9 mouse cellular contexts compared by ENCODE assay signal in genomic region chr11:101426165-101426564, GRCm38 (mm10). TPM values are rescaled to one million over a fixed set of nuclear protein-coding genes. Genes with fewer than 3 reads are reported as not detected.
DNase-seq lines count a peak whose midpoint lies in the region; ATAC-seq and TF ChIP-seq lines count a peak whose summit lies in the region.
"Had no signal": no experiment of that assay in that cellular context is flagged by ENCODE, and none has a peak within 500 bp of the region (broad histone marks: within the 10 kb centered on the region; RNA-seq: fewer than 3 reads in every experiment).

No protein-coding gene starts in this region.

- H3K79me2 ChIP-seq in heart, adult 2 months (replicated peaks; ENCODE audit: control insufficient read depth, insufficient read depth, low read length): 0 out of 2 replicates have a peak, but pooled peaks cover 1% of the 10 kb centered on the region
- peaks cover 40% of the 10 kb centered on the region for H3K79me2 ChIP-seq in C2C12 (ENCODE audit: control insufficient read depth, insufficient read depth)

- H3K9me3 ChIP-seq in forebrain, postnatal 0 days (ENCODE audit: low read length): no peaks in the 10 kb centered on the region
- no peaks in the 10 kb centered on the region for H3K9me3 ChIP-seq in liver, postnatal 0 days (ENCODE audit: low read length)

- TF ChIP-seq EP300 in heart, adult 2 months (IDR thresholded peaks at IDR 0.05; ENCODE audit: insufficient read depth, low read depth, low read length): no peak
- TF ChIP-seq EP300 in liver, postnatal 0 days (IDR thresholded peaks at IDR 0.05; ENCODE audit: low read depth): no peak

- peaks cover 4% of the 10 kb centered on the region; the same call in 1 of the 2 replicates for H3K36me3 ChIP-seq in heart, adult 2 months (ENCODE audit: control insufficient read depth, insufficient read depth, low read length)
- H3K36me3 ChIP-seq in C2C12 (ENCODE audit: control insufficient read depth, insufficient read depth): peaks cover 22% of the 10 kb centered on the region
- peaks cover 19% of the 10 kb centered on the region for H3K36me3 ChIP-seq in forebrain, postnatal 0 days (ENCODE audit: insufficient read depth)
- H3K36me3 ChIP-seq in liver, postnatal 0 days (replicated peaks; ENCODE audit: insufficient read depth, low read length): peaks cover 15% of the 10 kb centered on the region

- H3K27me3 ChIP-seq in heart, adult 2 months (ENCODE audit: control insufficient read depth, insufficient read depth, low read length): no peaks in the 10 kb centered on the region
- no peaks in the 10 kb centered on the region for H3K27me3 ChIP-seq in C2C12 (ENCODE audit: control insufficient read depth, insufficient read depth, insufficient read length)
- H3K27me3 ChIP-seq in forebrain, postnatal 0 days (ENCODE audit: insufficient read depth, low read length): no peaks in the 10 kb centered on the region
- H3K27me3 ChIP-seq in liver, postnatal 0 days (ENCODE audit: insufficient read depth, low read length): no peaks in the 10 kb centered on the region

- intact Hi-C loops in heart, adult 2 months (cut with DNase I): loop anchor here (2.0 kb wide), 1 partner anchor 15 kb away; no protein-coding TSS in a partner anchor
- intact Hi-C loops in gastrocnemius, postnatal 14 days (cut with DNase I; ENCODE audit: low total_unique reads): no loop called here

- peak overlapping the region; percentile 76 for H3K4me2 ChIP-seq in forebrain, postnatal 0 days (ENCODE audit: low read depth)
- peak overlapping the region; percentile 93 for H3K4me2 ChIP-seq in liver, postnatal 0 days (ENCODE audit: low read depth, low read length)

- H3K9ac ChIP-seq in heart, adult 2 months (ENCODE audit: low read depth, low read length): no peak overlapping the region
- peak overlapping the region; percentile 75; the same call in 1 of the 2 replicates for H3K9ac ChIP-seq in forebrain, postnatal 0 days
- H3K9ac ChIP-seq in liver, postnatal 0 days (replicated peaks): 0 out of 2 replicates have a peak overlapping the region, but pooled peaks have one; percentile 80

- no peak for TF ChIP-seq CTCF in heart, adult 2 months (IDR thresholded peaks at IDR 0.05)
- TF ChIP-seq CTCF in C2C12 (IDR thresholded peaks at IDR 0.05; ENCODE audit: control insufficient read depth, insufficient read depth, insufficient read length): no peak
- TF ChIP-seq CTCF in forebrain, postnatal 0 days (IDR thresholded peaks at IDR 0.05; ENCODE audit: low read depth): no peak
- no peak for TF ChIP-seq CTCF in liver, postnatal 0 days (IDR thresholded peaks at IDR 0.05; ENCODE audit: low read depth)

- no peak for TF ChIP-seq POLR2A in heart, adult 2 months (IDR thresholded peaks at IDR 0.05; ENCODE audit: insufficient read depth, low read depth, low read length)

- no peak overlapping the region for H3ac ChIP-seq in C2C12 (ENCODE audit: control insufficient read depth, insufficient read length, low read depth)

- ATAC-seq in forebrain, postnatal 0 days: no peak
- no peak for ATAC-seq in liver, postnatal 0 days

- H3K4me1 ChIP-seq in heart, adult 2 months (ENCODE audit: control insufficient read depth, insufficient read depth, low read length): peaks cover 8% of the 10 kb centered on the region
- H3K4me1 ChIP-seq in forebrain, postnatal 0 days (ENCODE audit: insufficient read depth): peaks cover 13% of the 10 kb centered on the region
- H3K4me1 ChIP-seq in liver, postnatal 0 days (ENCODE audit: insufficient read depth): peaks cover 23% of the 10 kb centered on the region

- no peak overlapping the region for H3K27ac ChIP-seq in heart, adult 2 months
- H3K27ac ChIP-seq in forebrain, postnatal 0 days (ENCODE audit: low read depth, low read length): no peak overlapping the region
- no peak overlapping the region for H3K27ac ChIP-seq in liver, postnatal 0 days (ENCODE audit: low read depth)

- DNase-seq in heart, adult 2 months: no peak
- no peak for DNase-seq in heart, adult 8-10 months (ENCODE audit: low spot score)
- no peak for DNase-seq in forebrain, postnatal 0 days
- no peak for DNase-seq in liver, postnatal 0 days
- no peak for DNase-seq in embryo, embryonic 10.5 days (ENCODE audit: low spot score)
- DNase-seq in gastrocnemius, postnatal 14 days: no peak
- DNase-seq in cerebellum, adult 9-10 months: no peak
- DNase-seq: kidney, postnatal 4 days had no signal

- H3K79me3 ChIP-seq in C2C12 (ENCODE audit: low read depth): peaks cover 16% of the 10 kb centered on the region

- peak overlapping the region; percentile 95 for H3K4me3 ChIP-seq in heart, adult 2 months
- peak overlapping the region; percentile 99 for H3K4me3 ChIP-seq in C2C12 (ENCODE audit: insufficient read depth, poor library complexity, severe bottlenecking)
- peak overlapping the region; percentile 74 for H3K4me3 ChIP-seq in forebrain, postnatal 0 days (ENCODE audit: low read depth, low read length)
- peak overlapping the region; percentile 80 for H3K4me3 ChIP-seq in liver, postnatal 0 days (ENCODE audit: low read depth, low read length)

- 21% methylated on average over 8 of the region's 8 CpGs for WGBS in heart, adult 2 months
- 67% methylated on average over 8 of the region's 8 CpGs for WGBS in forebrain, postnatal 0 days
- 54% methylated on average over 8 of the region's 8 CpGs for WGBS in liver, postnatal 0 days (ENCODE audit: insufficient replicate concordance)

TF ChIP-seq in C2C12, 6 proteins besides CTCF, POLR2A, EP300 and RAD21:
- no peak for TF ChIP-seq MYOG (IDR thresholded peaks at IDR 0.05; ENCODE audit: control insufficient read depth, extremely low read depth, insufficient read length)
- no peak for TF ChIP-seq USF1 (IDR thresholded peaks at IDR 0.05; ENCODE audit: low read depth)
- no peak for TF ChIP-seq MAX (IDR thresholded peaks at IDR 0.05)
- TF ChIP-seq FOSL1 (IDR thresholded peaks at IDR 0.05; ENCODE audit: insufficient read depth, low read length, poor library complexity, severe bottlenecking): no peak

RNA-seq across cellular contexts. Expression of gene Ptges3l, which starts 1.0 kb away (rescaled TPM):
- 10 to 100 TPM; 50.6 to 58.3 TPM for total RNA-seq in heart, adult 2 months (2021)
- 56.8 and 81.6 TPM in 2 replicates for polyA plus RNA-seq in heart, adult 2 months (2012; rRNA removed)
- total RNA-seq in heart, adult 8-10 months (2022): 10 to 100 TPM; 46.5 to 67.8 (median 61.1) TPM
- polyA plus RNA-seq in C2C12 (2012; fragmentation: generic; extraction: Trizol): 19.2 TPM
- 0.62 and 1.8 TPM in 2 replicates for total RNA-seq in forebrain, postnatal 0 days (2014; rRNA removed)
- 1.2 and 2.4 TPM in 2 replicates for polyA plus RNA-seq in forebrain, postnatal 0 days (2015; fragmentation: Nextera tagmentation; extraction: Ambion mirVana)
- polyA plus RNA-seq in liver, postnatal 0 days (2015; fragmentation: Nextera tagmentation; extraction: Ambion mirVana): 0.65 and 1.0 TPM in 2 replicates
- 100 to 1,000 TPM; 101 to 102 TPM for total RNA-seq in gastrocnemius, postnatal 14 days (2021)

RNA-seq across cellular contexts. Expression of gene Rundc1, which starts 1.3 kb away (rescaled TPM):
- 10 to 100 TPM; 10.1 to 12.1 TPM for total RNA-seq in heart, adult 2 months (2021)
- polyA plus RNA-seq in heart, adult 2 months (2012; rRNA removed): 12.0 and 14.7 TPM in 2 replicates
- 10 to 100 TPM; 10.5 to 13.1 (median 11.8) TPM for total RNA-seq in heart, adult 8-10 months (2022)
- 10.4 TPM for polyA plus RNA-seq in C2C12 (2012; fragmentation: generic; extraction: Trizol)
- total RNA-seq in forebrain, postnatal 0 days (2014; rRNA removed): 10.9 and 12.6 TPM in 2 replicates
- polyA plus RNA-seq in forebrain, postnatal 0 days (2015; fragmentation: Nextera tagmentation; extraction: Ambion mirVana): 18.9 and 24.4 TPM in 2 replicates
- 4.3 and 4.4 TPM in 2 replicates for polyA plus RNA-seq in liver, postnatal 0 days (2015; fragmentation: Nextera tagmentation; extraction: Ambion mirVana)
- total RNA-seq in gastrocnemius, postnatal 14 days (2021): 1 to 10 TPM; 6.4 to 7.2 TPM

RNA-seq across cellular contexts. Expression of gene Gm27029, which starts 1.6 kb away (rescaled TPM):
- 10 to 100 TPM in 1 of 2 experiments, 1 to 10 TPM in 1; 5.1 to 10.2 TPM for total RNA-seq in heart, adult 2 months (2021)
- 1.3 and 2.4 TPM in 2 replicates for polyA plus RNA-seq in heart, adult 2 months (2012; rRNA removed)
- 10 to 100 TPM in 1 of 4 experiments, 1 to 10 TPM in 3; 5.0 to 11.5 (median 6.8) TPM for total RNA-seq in heart, adult 8-10 months (2022)
- polyA plus RNA-seq in C2C12 (2012; fragmentation: generic; extraction: Trizol): 5.2 TPM
- 1.0 and 5.7 TPM in 2 replicates for total RNA-seq in forebrain, postnatal 0 days (2014; rRNA removed)
- polyA plus RNA-seq in forebrain, postnatal 0 days (2015; fragmentation: Nextera tagmentation; extraction: Ambion mirVana): 5.1 and 6.2 TPM in 2 replicates
- 0.49 and 1.5 TPM in 2 replicates for polyA plus RNA-seq in liver, postnatal 0 days (2015; fragmentation: Nextera tagmentation; extraction: Ambion mirVana)
- 1 to 10 TPM; 3.2 to 4.1 TPM for total RNA-seq in gastrocnemius, postnatal 14 days (2021)

RNA-seq across cellular contexts. Expression of gene Aarsd1, which starts 8.8 kb away (rescaled TPM):
- 10 to 100 TPM; 19.5 to 23.4 TPM for total RNA-seq in heart, adult 2 months (2021)
- polyA plus RNA-seq in heart, adult 2 months (2012; rRNA removed): 23.0 and 28.0 TPM in 2 replicates
- total RNA-seq in heart, adult 8-10 months (2022): 10 to 100 TPM; 12.3 to 25.8 (median 22.4) TPM
- 50.6 TPM for polyA plus RNA-seq in C2C12 (2012; fragmentation: generic; extraction: Trizol)
- 87.8 and 89.8 TPM in 2 replicates for total RNA-seq in forebrain, postnatal 0 days (2014; rRNA removed)
- 90.9 and 101 TPM in 2 replicates for polyA plus RNA-seq in forebrain, postnatal 0 days (2015; fragmentation: Nextera tagmentation; extraction: Ambion mirVana)
- polyA plus RNA-seq in liver, postnatal 0 days (2015; fragmentation: Nextera tagmentation; extraction: Ambion mirVana): 23.7 and 24.2 TPM in 2 replicates
- total RNA-seq in gastrocnemius, postnatal 14 days (2021): 10 to 100 TPM; 16.4 to 17.4 TPM

RNA-seq across cellular contexts. Expression of gene Rpl27, which starts 15.9 kb away (rescaled TPM):
- 10 to 100 TPM; 38.3 to 48.4 TPM for total RNA-seq in heart, adult 2 months (2021)
- polyA plus RNA-seq in heart, adult 2 months (2012; rRNA removed): 234 and 242 TPM in 2 replicates
- total RNA-seq in heart, adult 8-10 months (2022): 10 to 100 TPM; 29.2 to 41.5 (median 39.2) TPM
- polyA plus RNA-seq in C2C12 (2012; fragmentation: generic; extraction: Trizol): 2,812 TPM
- total RNA-seq in forebrain, postnatal 0 days (2014; rRNA removed): 785 and 1,503 TPM in 2 replicates
- 274 and 348 TPM in 2 replicates for polyA plus RNA-seq in forebrain, postnatal 0 days (2015; fragmentation: Nextera tagmentation; extraction: Ambion mirVana)
- polyA plus RNA-seq in liver, postnatal 0 days (2015; fragmentation: Nextera tagmentation; extraction: Ambion mirVana): 205 and 213 TPM in 2 replicates
- total RNA-seq in gastrocnemius, postnatal 14 days (2021): 10 to 100 TPM; 50.3 to 61.5 TPM

Comparison
In these comparisons a context has a peak if more than half of its experiments do, and no peak if none do; other contexts are left out.
1. RNA of gene Ptges3l, which starts 1.0 kb away (total RNA-seq): 101 to 102 TPM in gastrocnemius, postnatal 14 days, 46.5 to 67.8 TPM in heart, adult 8-10 months and 50.6 to 58.3 TPM in heart, adult 2 months; 0.62 to 1.8 TPM in forebrain, postnatal 0 days; every median in the first group is over 10 times any median in the second.
2. Peak in every context shown above with its lines, with median percentiles within 50 percentile points of each other: H3K4me3 ChIP-seq.